Mouse (Mus musculus) c-Kit-positive CD71-positive TER-119-positive erythroid progenitor cells, embryonic 14.5 days (primary cell): ENCODE data around the gene Fgf11.

ENCODE experiments used
- DNase-seq: peaks from one replicate; pipeline ENCODE4 v3.0.0-alpha.2; 2013; ENCODE audit warnings: low spot score

Fgf11 gene

GRCm38 (mm10) chr11:69816520-69816919 is 14.9 kb upstream of the Fgf11 start:
- no peak for DNase-seq

- no peak for DNase-seq
These were observed 13.5 kb upstream of the Fgf11 start, which contains the start of gene Gm39566 for GRCm38 (mm10) chr11:69815155-69815554. Gm39566 (minus strand) TSS chr11:69815298.

GRCm38 (mm10) chr11:69810280-69810679 is 8.6 kb upstream of the Fgf11 start:
- no peak for DNase-seq

GRCm38 (mm10) chr11:69807641-69808040 is 6.0 kb upstream of the Fgf11 start:
- no peak for DNase-seq

GRCm38 (mm10) chr11:69806378-69806777 is 4.7 kb upstream of the Fgf11 start:
- DNase-seq: no peak

- DNase-seq: no peak
These were observed 3.6 kb upstream of the Fgf11 start, which contains the start of gene Tmem102 for GRCm38 (mm10) chr11:69804972-69805909. Tmem102 (minus strand) TSS chr11:69805624.

GRCm38 (mm10) chr11:69804652-69804940 is 2.9 kb upstream of the Fgf11 start:
- no peak for DNase-seq

GRCm38 (mm10) chr11:69803786-69804651 is 2.4 kb upstream of the Fgf11 start:
- DNase-seq: peak; percentile 38

- no peak for DNase-seq
These were observed 1.7 kb upstream of the Fgf11 start for GRCm38 (mm10) chr11:69803328-69803727.

- DNase-seq: no peak
These were observed 1.0 kb upstream of the Fgf11 start for GRCm38 (mm10) chr11:69802648-69803105.

GRCm38 (mm10) chr11:69800392-69801197 is 1.1 kb downstream of the Fgf11 start:
- no peak for DNase-seq

GRCm38 (mm10) chr11:69800138-69800391 is 1.6 kb downstream of the Fgf11 start:
- no peak for DNase-seq

- DNase-seq: no peak
These were observed 2.1 kb downstream of the Fgf11 start for GRCm38 (mm10) chr11:69799394-69800137.

- DNase-seq: no peak
These were observed 3.7 kb downstream of the Fgf11 start for GRCm38 (mm10) chr11:69797924-69798323.

- DNase-seq: no peak
These were observed 5.6 kb downstream of the Fgf11 start for GRCm38 (mm10) chr11:69795983-69796435.

- DNase-seq: peak; percentile 96
These were observed 6.3 kb downstream of the Fgf11 start, which contains the start of gene Chrnb1 for GRCm38 (mm10) chr11:69795168-69795982. Chrnb1 (minus strand) TSS chr11:69795943.

GRCm38 (mm10) chr11:69793429-69793828 is 8.2 kb downstream of the Fgf11 start:
- DNase-seq: no peak

GRCm38 (mm10) chr11:69791420-69791819 is 10.2 kb downstream of the Fgf11 start:
- DNase-seq: no peak

GRCm38 (mm10) chr11:69789431-69789830 is 12.2 kb downstream of the Fgf11 start:
- DNase-seq: no peak

- no peak for DNase-seq
These were observed 14.4 kb downstream of the Fgf11 start for GRCm38 (mm10) chr11:69787306-69787705.
